Mouse (Mus musculus): ENCODE measurements around the gene Sprr2h. TPM values are rescaled to one million over a fixed set of nuclear protein-coding genes. Genes with fewer than 3 reads are reported as not detected.

Sprr2h gene
- not detected in 2 replicates for polyA plus RNA-seq (2011; ENCODE audit: insufficient read length, low read depth, missing spikeins)

DNA sequence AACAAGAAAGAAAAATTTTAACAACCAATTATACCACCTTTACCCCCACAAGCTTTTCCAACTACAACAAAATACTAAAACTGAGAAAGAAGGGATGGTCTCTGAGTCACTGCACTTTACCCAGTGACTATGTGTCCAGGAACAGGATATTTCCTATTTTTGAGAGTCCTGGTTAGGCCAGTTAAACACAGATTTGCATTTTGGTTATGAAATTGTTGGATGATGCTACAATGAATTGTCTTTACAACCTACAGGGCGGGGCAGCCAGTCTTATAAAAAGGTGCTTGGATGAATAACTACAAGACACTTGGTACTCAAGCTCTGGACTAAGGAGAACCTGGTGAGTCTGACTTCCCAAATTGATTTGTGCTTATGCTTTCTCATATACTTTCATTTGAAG lies at the start of gene Sprr2h:
Sprr2h (plus strand) TSS at position 301 of the 400 bp plus-strand sequence.
- TF ChIP-seq POLR2A (IDR thresholded peaks at IDR 0.05; ENCODE audit: low read depth, low read length), result no peak
- no peak for TF ChIP-seq CTCF (IDR thresholded peaks at IDR 0.05; ENCODE audit: borderline replicate concordance, insufficient read depth, low read length)
- H3K4me3 ChIP-seq (ENCODE audit: insufficient read depth, low read length), result no peak within 1 kb of the TSS
- no peak within 1 kb of the TSS for H3K27ac ChIP-seq (ENCODE audit: insufficient read depth, low read length)
- H3K4me1 ChIP-seq (ENCODE audit: control insufficient read depth, insufficient read depth, low read length), result no peaks in the 10 kb centered on the region

- Histone ChIP-seq H3K27ac (ENCODE audit: insufficient read depth, low read length) (no peak overlapping the region), H3K4me1 (ENCODE audit: control insufficient read depth, insufficient read depth, low read length) (no peaks in the 10 kb centered on the region), H3K4me3 (ENCODE audit: insufficient read depth, low read length) (no peak overlapping the region)
- no peak for TF ChIP-seq CTCF (IDR thresholded peaks at IDR 0.05; ENCODE audit: borderline replicate concordance, insufficient read depth, low read length)
- TF ChIP-seq POLR2A (IDR thresholded peaks at IDR 0.05; ENCODE audit: low read depth, low read length), result no peak
These were observed 49.2 kb upstream of the Sprr2h start for GRCm38 (mm10) chr3:92336278-92336677.

DNA sequence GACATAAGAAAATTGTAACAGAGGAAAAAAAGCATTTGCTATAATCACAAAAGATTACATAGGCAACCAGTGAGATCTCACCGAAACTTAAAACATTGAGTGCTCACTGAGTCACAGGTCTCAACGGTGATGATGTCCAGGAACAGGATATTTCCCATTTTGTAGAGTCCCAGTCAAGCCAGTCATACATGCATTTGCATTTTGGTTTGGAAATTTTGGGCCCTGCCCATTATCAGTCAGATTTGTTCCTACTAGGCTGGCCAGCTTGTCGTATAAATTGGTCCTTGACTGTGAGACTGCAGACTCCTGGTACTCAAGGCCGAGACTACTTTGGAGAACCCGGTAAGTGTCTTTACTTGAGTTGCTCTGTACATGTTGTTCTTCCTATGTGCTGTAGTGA lies 46.6 kb upstream of the Sprr2h start, which contains the start of gene Sprr2d:
Sprr2d (plus strand) TSS at position 301 of the 400 bp plus-strand sequence.
- H3K27ac ChIP-seq (ENCODE audit: insufficient read depth, low read length), result no peak within 1 kb of the TSS
- no peaks in the 10 kb centered on the region for H3K4me1 ChIP-seq (ENCODE audit: control insufficient read depth, insufficient read depth, low read length)
- no peak for TF ChIP-seq CTCF (IDR thresholded peaks at IDR 0.05; ENCODE audit: borderline replicate concordance, insufficient read depth, low read length)
- TF ChIP-seq POLR2A (IDR thresholded peaks at IDR 0.05; ENCODE audit: low read depth, low read length), result no peak
- H3K4me3 ChIP-seq (ENCODE audit: insufficient read depth, low read length), result no peak within 1 kb of the TSS

DNA sequence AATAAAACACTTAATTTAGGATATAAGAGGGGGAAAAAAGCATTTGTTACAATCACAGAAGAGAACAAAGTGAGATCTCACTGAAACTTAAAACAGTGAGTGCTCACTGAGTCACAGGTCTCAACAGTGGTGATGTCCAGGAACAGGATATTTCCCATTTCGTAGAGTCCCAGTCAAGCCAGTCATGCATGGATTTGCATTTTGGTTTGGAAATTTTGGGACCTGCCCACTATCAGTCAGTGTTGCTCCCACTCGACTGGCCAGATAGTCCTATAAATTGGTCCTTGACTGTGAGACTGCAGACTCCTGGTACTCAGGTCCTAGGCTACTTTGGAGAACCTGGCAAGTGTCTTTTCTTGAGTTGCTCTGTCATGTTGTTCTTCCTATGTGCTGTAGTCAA lies 33.6 kb upstream of the Sprr2h start, which contains the start of gene Sprr2e:
Sprr2e (plus strand) TSS at position 301 of the 400 bp plus-strand sequence.
- Histone ChIP-seq H3K27ac (ENCODE audit: insufficient read depth, low read length) (no peak within 1 kb of the TSS), H3K4me1 (ENCODE audit: control insufficient read depth, insufficient read depth, low read length) (no peaks in the 10 kb centered on the region), H3K4me3 (ENCODE audit: insufficient read depth, low read length) (no peak within 1 kb of the TSS)
- no peak for TF ChIP-seq POLR2A (IDR thresholded peaks at IDR 0.05; ENCODE audit: low read depth, low read length)
- no peak for TF ChIP-seq CTCF (IDR thresholded peaks at IDR 0.05; ENCODE audit: borderline replicate concordance, insufficient read depth, low read length)

DNA sequence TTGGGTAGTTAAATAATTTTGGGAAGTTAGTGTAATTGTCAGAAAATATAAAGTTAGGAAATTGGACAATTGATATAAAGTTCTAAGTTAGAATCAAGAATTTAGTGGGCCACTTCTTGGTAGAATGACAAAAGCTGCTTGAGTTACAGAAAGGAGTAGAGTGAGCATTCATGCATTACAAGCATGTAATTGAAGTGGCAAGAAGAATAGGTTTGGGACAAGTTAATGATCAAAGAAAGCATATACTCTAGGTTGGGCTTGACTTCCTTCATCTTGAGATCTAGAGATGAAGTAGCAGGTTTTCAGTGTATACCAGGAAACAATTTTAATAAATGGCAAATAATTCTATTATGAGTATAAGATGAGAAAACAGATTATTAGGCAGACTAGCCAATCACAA lies 23.9 kb upstream of the Sprr2h start:
- H3K4me3 ChIP-seq (ENCODE audit: insufficient read depth, low read length), result no peak overlapping the region
- H3K27ac ChIP-seq (ENCODE audit: insufficient read depth, low read length), result no peak overlapping the region
- no peaks in the 10 kb centered on the region for H3K4me1 ChIP-seq (ENCODE audit: control insufficient read depth, insufficient read depth, low read length)
- TF ChIP-seq POLR2A (IDR thresholded peaks at IDR 0.05; ENCODE audit: low read depth, low read length), result no peak
- TF ChIP-seq CTCF (IDR thresholded peaks at IDR 0.05; ENCODE audit: borderline replicate concordance, insufficient read depth, low read length), result no peak

GRCm38 (mm10) chr3:92364887-92365286 lies 20.6 kb upstream of the Sprr2h start, which contains the start of gene Sprr2f:
TSS of gene Sprr2f (plus strand) at chr3:92365187.
- Histone ChIP-seq H3K27ac (ENCODE audit: insufficient read depth, low read length) (no peak within 1 kb of the TSS), H3K4me1 (ENCODE audit: control insufficient read depth, insufficient read depth, low read length) (no peaks in the 10 kb centered on the region), H3K4me3 (ENCODE audit: insufficient read depth, low read length) (no peak within 1 kb of the TSS)
- TF ChIP-seq CTCF (IDR thresholded peaks at IDR 0.05; ENCODE audit: borderline replicate concordance, insufficient read depth, low read length) (no peak), POLR2A (IDR thresholded peaks at IDR 0.05; ENCODE audit: low read depth, low read length) (no peak)

GRCm38 (mm10) chr3:92373613-92374012 lies 11.9 kb upstream of the Sprr2h start:
- H3K4me1 ChIP-seq (ENCODE audit: control insufficient read depth, insufficient read depth, low read length), result no peaks in the 10 kb centered on the region
- H3K27ac ChIP-seq (ENCODE audit: insufficient read depth, low read length), result no peak overlapping the region
- no peak for TF ChIP-seq CTCF (IDR thresholded peaks at IDR 0.05; ENCODE audit: borderline replicate concordance, insufficient read depth, low read length)
- TF ChIP-seq POLR2A (IDR thresholded peaks at IDR 0.05; ENCODE audit: low read depth, low read length), result no peak
- no peak overlapping the region for H3K4me3 ChIP-seq (ENCODE audit: insufficient read depth, low read length)

- H3K27ac ChIP-seq (ENCODE audit: insufficient read depth, low read length), result no peak overlapping the region
- no peak overlapping the region for H3K4me3 ChIP-seq (ENCODE audit: insufficient read depth, low read length)
- H3K4me1 ChIP-seq (ENCODE audit: control insufficient read depth, insufficient read depth, low read length), result no peaks in the 10 kb centered on the region
- TF ChIP-seq POLR2A (IDR thresholded peaks at IDR 0.05; ENCODE audit: low read depth, low read length) (no peak), CTCF (IDR thresholded peaks at IDR 0.05; ENCODE audit: borderline replicate concordance, insufficient read depth, low read length) (no peak)
These were observed 8.8 kb downstream of the Sprr2h start for GRCm38 (mm10) chr3:92394301-92394700.

DNA sequence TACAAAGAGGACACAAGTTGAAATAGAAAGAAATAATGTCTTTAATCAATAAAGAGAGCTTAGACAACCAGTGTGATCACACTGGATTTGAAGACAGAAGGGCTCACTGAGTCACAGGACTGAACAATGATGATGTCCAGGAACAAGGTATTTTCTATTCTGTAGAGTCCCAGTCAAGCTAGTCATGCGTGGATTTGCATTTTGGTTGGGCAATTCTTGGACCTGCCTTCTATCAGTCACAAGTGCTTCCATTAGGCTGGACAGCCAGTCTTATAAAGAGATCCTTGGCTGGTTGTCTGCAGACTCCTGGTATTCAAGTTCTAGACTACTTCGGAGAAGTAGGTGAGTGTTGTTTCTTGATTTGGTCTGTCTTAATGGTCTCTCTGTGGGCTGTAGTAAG lies 22.2 kb downstream of the Sprr2h start, which contains the start of gene Sprr2i:
Sprr2i (plus strand) TSS at position 301 of the 400 bp plus-strand sequence.
- Histone ChIP-seq H3K4me3 (ENCODE audit: insufficient read depth, low read length) (no peak within 1 kb of the TSS), H3K4me1 (ENCODE audit: control insufficient read depth, insufficient read depth, low read length) (no peaks in the 10 kb centered on the region), H3K27ac (ENCODE audit: insufficient read depth, low read length) (no peak within 1 kb of the TSS)
- no peak for TF ChIP-seq POLR2A (IDR thresholded peaks at IDR 0.05; ENCODE audit: low read depth, low read length)

DNA sequence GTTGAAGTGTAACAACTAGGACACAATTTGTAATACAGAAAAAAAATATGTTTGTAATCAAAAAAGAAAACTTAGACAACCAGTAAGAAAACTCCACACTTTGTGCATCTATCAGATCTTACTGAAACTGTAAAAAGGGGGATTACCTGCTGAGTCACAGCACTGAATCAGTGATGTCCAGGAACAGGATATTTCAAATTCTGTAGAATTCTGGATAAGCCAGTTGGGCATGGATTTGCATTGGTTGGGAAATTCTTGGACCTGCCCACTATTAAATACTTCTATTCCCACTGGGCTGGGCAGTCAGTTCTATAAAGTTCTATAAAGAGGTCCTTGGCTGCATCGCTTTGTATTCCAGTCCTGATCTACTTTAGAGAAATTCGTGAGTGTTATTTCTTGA lies 32.3 kb downstream of the Sprr2h start, which contains the start of gene Sprr2j-ps:
Sprr2j-ps (plus strand) TSS at position 301 of the 400 bp plus-strand sequence.
- TF ChIP-seq POLR2A (IDR thresholded peaks at IDR 0.05; ENCODE audit: low read depth, low read length) (no peak), CTCF (IDR thresholded peaks at IDR 0.05; ENCODE audit: borderline replicate concordance, insufficient read depth, low read length) (no peak)
- Histone ChIP-seq H3K27ac (ENCODE audit: insufficient read depth, low read length) (no peak within 1 kb of the TSS), H3K4me3 (ENCODE audit: insufficient read depth, low read length) (no peak within 1 kb of the TSS), H3K4me1 (ENCODE audit: control insufficient read depth, insufficient read depth, low read length) (no peaks in the 10 kb centered on the region)
